Mouse (Mus musculus) liver, embryonic 14.5 days (tissue): ENCODE results near the gene Plekhg3.

Source experiments
- CTCF ChIP-seq: IDR thresholded peaks from 2 replicates; pipeline ENCODE4 v1.5.1; 2016; ENCODE audit warnings: antibody characterized with exemption, low read depth, control low read depth
- EP300 ChIP-seq: IDR thresholded peaks from 2 replicates; pipeline ENCODE4 v1.6.1; 2016; ENCODE audit warnings: antibody characterized with exemption, low read depth

- TF ChIP-seq EP300 (no peak), CTCF (no peak)
Observed at GRCm38 (mm10) chr12:76546383-76547276, 15.9 kb downstream of the Plekhg3 start.
